ENCODE assay signal across 8 mouse cellular contexts in the genomic region with DNA sequence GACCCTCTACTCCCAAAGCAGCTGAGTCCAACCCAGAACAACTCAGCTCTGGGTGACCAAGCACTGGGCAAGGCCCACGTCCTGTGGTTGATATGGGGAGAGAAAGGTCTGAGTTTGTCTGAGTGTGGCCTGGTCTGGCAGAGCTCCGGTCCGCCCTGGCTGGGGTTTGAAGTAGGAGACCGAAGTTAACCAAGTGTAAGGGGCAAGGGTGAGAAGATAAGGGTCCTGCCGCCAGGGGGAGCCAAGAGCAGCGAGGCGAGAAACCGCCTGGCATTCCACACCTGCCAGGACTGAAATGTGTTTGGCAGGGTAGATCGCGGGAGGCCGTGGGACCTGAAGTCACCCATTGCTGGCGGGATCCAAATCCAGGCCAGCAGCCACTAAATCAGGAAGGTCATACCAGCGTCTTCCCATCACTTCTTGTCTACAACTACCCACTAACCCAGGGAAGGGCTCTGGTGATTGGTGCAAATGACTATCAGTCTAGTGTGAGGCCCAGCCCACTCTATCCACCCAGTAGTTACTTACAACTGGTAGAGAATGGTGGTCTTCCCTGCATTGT. TPM values are rescaled to one million over a fixed set of nuclear protein-coding genes. Genes with fewer than 3 reads are reported as not detected.
DNase-seq lines count a peak whose midpoint lies in the region; ATAC-seq and TF ChIP-seq lines count a peak whose summit lies in the region.

No protein-coding gene starts in this region.

- peak; percentile 68 for ATAC-seq in lung, postnatal 0 days

- TF ChIP-seq EP300 in heart, adult 2 months (IDR thresholded peaks at IDR 0.05; ENCODE audit: insufficient read depth, low read depth, low read length): peak; percentile 81; the same call in 1 of the 2 replicates
- no peak for TF ChIP-seq EP300 in lung, postnatal 0 days (IDR thresholded peaks at IDR 0.05)

- 12% methylated on average over 13 of the region's 13 CpGs for WGBS in heart, adult 2 months
- WGBS in kidney, adult 2 months: 5% methylated on average over 13 of the region's 13 CpGs
- WGBS in lung, postnatal 0 days: 7% methylated on average over 13 of the region's 13 CpGs

- H3K4me3 ChIP-seq in C2C12 (ENCODE audit: insufficient read depth, poor library complexity, severe bottlenecking): no peak overlapping the region
- peak overlapping the region; percentile 49 for H3K4me3 ChIP-seq in heart, adult 2 months
- H3K4me3 ChIP-seq in kidney, adult 2 months (ENCODE audit: insufficient read depth, low read depth, low read length): peak overlapping the region; percentile 45
- H3K4me3 ChIP-seq in lung, postnatal 0 days (ENCODE audit: low read depth, low read length): peak overlapping the region; percentile 41

- H3K27ac ChIP-seq in heart, adult 2 months: peak overlapping the region; percentile 31
- H3K27ac ChIP-seq in kidney, adult 2 months (ENCODE audit: insufficient read depth, low read depth, low read length): no peak overlapping the region
- no peak overlapping the region for H3K27ac ChIP-seq in lung, postnatal 0 days (ENCODE audit: low read length)

- no peaks in the 10 kb centered on the region for H3K36me3 ChIP-seq in C2C12 (ENCODE audit: control insufficient read depth, insufficient read depth)
- H3K36me3 ChIP-seq in heart, adult 2 months (ENCODE audit: control insufficient read depth, insufficient read depth, low read length): no peaks in the 10 kb centered on the region
- H3K36me3 ChIP-seq in kidney, adult 2 months (ENCODE audit: control insufficient read depth, insufficient read depth, low read length): no peaks in the 10 kb centered on the region
- H3K36me3 ChIP-seq in lung, postnatal 0 days (ENCODE audit: insufficient read depth, low read length): no peaks in the 10 kb centered on the region

- H3K4me2 ChIP-seq in lung, postnatal 0 days (replicated peaks; ENCODE audit: low read depth, low read length): peak overlapping the region; percentile 78

- H3K9ac ChIP-seq in heart, adult 2 months (ENCODE audit: low read depth, low read length): peak overlapping the region; percentile 48
- peak overlapping the region; percentile 43; the same call in 1 of the 2 replicates for H3K9ac ChIP-seq in lung, postnatal 0 days (replicated peaks; ENCODE audit: low read depth)

- peak; percentile 83 to 94 for DNase-seq in adrenal gland, adult (ENCODE audit: inconsistent age in 2 of 2, low spot score in 1 of 2)
- DNase-seq in embryo, embryonic 11 days: peak; percentile 79
- peak; percentile 87 to 88 for DNase-seq in heart, adult 2 months
- DNase-seq in kidney, adult 2 months: peak; percentile 87
- DNase-seq in lung, postnatal 0 days (ENCODE audit: low spot score): peak; percentile 86
- peak; percentile 72 for DNase-seq in ovary, postnatal 14 days (ENCODE audit: low spot score)
- peak; percentile 86 for DNase-seq in urinary bladder, postnatal 14 days (ENCODE audit: low spot score)

- H3K79me3 ChIP-seq in C2C12 (ENCODE audit: low read depth): no peaks in the 10 kb centered on the region

- intact Hi-C loops in heart, adult 2 months (cut with DNase I): no loop called here

- H3K4me1 ChIP-seq in heart, adult 2 months (ENCODE audit: control insufficient read depth, insufficient read depth, low read length): peaks cover 4% of the 10 kb centered on the region
- no peaks in the 10 kb centered on the region for H3K4me1 ChIP-seq in kidney, adult 2 months (ENCODE audit: control insufficient read depth, insufficient read depth, low read length)
- H3K4me1 ChIP-seq in lung, postnatal 0 days (ENCODE audit: insufficient read depth, low read depth, low read length): peaks cover 12% of the 10 kb centered on the region

- no peaks in the 10 kb centered on the region for H3K79me2 ChIP-seq in C2C12 (ENCODE audit: control insufficient read depth, insufficient read depth)
- no peaks in the 10 kb centered on the region for H3K79me2 ChIP-seq in heart, adult 2 months (replicated peaks; ENCODE audit: control insufficient read depth, insufficient read depth, low read length)

- no peaks in the 10 kb centered on the region for H3K27me3 ChIP-seq in C2C12 (ENCODE audit: control insufficient read depth, insufficient read depth, insufficient read length)
- H3K27me3 ChIP-seq in heart, adult 2 months (ENCODE audit: control insufficient read depth, insufficient read depth, low read length): no peaks in the 10 kb centered on the region
- no peaks in the 10 kb centered on the region for H3K27me3 ChIP-seq in kidney, adult 2 months (replicated peaks; ENCODE audit: control insufficient read depth, insufficient read depth, low read length)
- no peaks in the 10 kb centered on the region for H3K27me3 ChIP-seq in lung, postnatal 0 days (replicated peaks; ENCODE audit: insufficient read depth, low read length)

- peak; percentile 65 for TF ChIP-seq CTCF in C2C12 (IDR thresholded peaks at IDR 0.05; ENCODE audit: control insufficient read depth, insufficient read depth, insufficient read length)
- TF ChIP-seq CTCF in heart, adult 2 months (IDR thresholded peaks at IDR 0.05): peak; percentile 95; the same call in 1 of the 2 replicates
- peak; percentile 82 for TF ChIP-seq CTCF in kidney, adult 2 months (conservative IDR thresholded peaks at IDR 0.05; ENCODE audit: insufficient read depth, insufficient read length, low read depth, low read length)
- peak; percentile 84 for TF ChIP-seq CTCF in lung, postnatal 0 days (IDR thresholded peaks at IDR 0.05)

- no peak for TF ChIP-seq POLR2A in heart, adult 2 months (IDR thresholded peaks at IDR 0.05; ENCODE audit: insufficient read depth, low read depth, low read length)
- TF ChIP-seq POLR2A in kidney, adult 2 months (IDR thresholded peaks at IDR 0.05; ENCODE audit: low read depth, low read length): no peak

- H3K9me3 ChIP-seq in lung, postnatal 0 days (ENCODE audit: low read length): no peaks in the 10 kb centered on the region

- no peak overlapping the region for H3ac ChIP-seq in C2C12 (ENCODE audit: control insufficient read depth, insufficient read length, low read depth)

TF ChIP-seq in C2C12, 6 proteins besides CTCF, POLR2A, EP300 and RAD21:
- TF ChIP-seq MYOG (IDR thresholded peaks at IDR 0.05; ENCODE audit: control insufficient read depth, extremely low read depth, insufficient read length) (no peak), MYOD1 (IDR thresholded peaks at IDR 0.05; ENCODE audit: control insufficient read depth, insufficient read length, low read depth) (no peak), CEBPB (IDR thresholded peaks at IDR 0.05; ENCODE audit: low read depth) (no peak), FOSL1 (IDR thresholded peaks at IDR 0.05; ENCODE audit: insufficient read depth, low read length, poor library complexity, severe bottlenecking) (no peak), USF1 (IDR thresholded peaks at IDR 0.05; ENCODE audit: low read depth) (no peak), MAX (IDR thresholded peaks at IDR 0.05) (no peak)

RNA-seq across cellular contexts. Expression of a gene that starts 1.4 kb away (rescaled TPM):
- 0.54 TPM for polyA plus RNA-seq in C2C12 (2012; fragmentation: generic; extraction: Trizol)
- under 1 TPM; 0.66 to 0.70 TPM for total RNA-seq in heart, adult 2 months (2021)
- polyA plus RNA-seq in heart, adult 2 months (2012; rRNA removed): 2.4 and 2.8 TPM in 2 replicates
- 0.75 and 2.8 TPM in 2 replicates for polyA plus RNA-seq in kidney, adult 2 months (2012; rRNA removed)
- polyA plus RNA-seq in lung, postnatal 0 days (2015; fragmentation: Nextera tagmentation; extraction: Ambion mirVana): 4.6 and 6.5 TPM in 2 replicates

RNA-seq across cellular contexts. Expression of a gene that starts 8.4 kb away (rescaled TPM):
- polyA plus RNA-seq in C2C12 (2012; fragmentation: generic; extraction: Trizol): 0.25 TPM
- total RNA-seq in heart, adult 2 months (2021): 1 to 10 TPM; 4.5 to 5.5 TPM
- 6.6 and 8.5 TPM in 2 replicates for polyA plus RNA-seq in heart, adult 2 months (2012; rRNA removed)
- polyA plus RNA-seq in kidney, adult 2 months (2012; rRNA removed): 1.0 TPM in 2 replicates
- polyA plus RNA-seq in lung, postnatal 0 days (2015; fragmentation: Nextera tagmentation; extraction: Ambion mirVana): 1.7 TPM in 2 replicates

RNA-seq across cellular contexts. Expression of a gene that starts 28.2 kb away (rescaled TPM):
- 6.1 TPM for polyA plus RNA-seq in C2C12 (2012; fragmentation: generic; extraction: Trizol)
- 1 to 10 TPM; 5.9 to 6.1 TPM for total RNA-seq in heart, adult 2 months (2021)
- 10.0 and 10.5 TPM in 2 replicates for polyA plus RNA-seq in heart, adult 2 months (2012; rRNA removed)
- polyA plus RNA-seq in kidney, adult 2 months (2012; rRNA removed): 6.1 and 7.6 TPM in 2 replicates
- polyA plus RNA-seq in lung, postnatal 0 days (2015; fragmentation: Nextera tagmentation; extraction: Ambion mirVana): 3.5 and 4.0 TPM in 2 replicates

RNA-seq across cellular contexts. Expression of a gene that starts 31.9 kb away (rescaled TPM):
- 3,682 TPM for polyA plus RNA-seq in C2C12 (2012; fragmentation: generic; extraction: Trizol)
- 100 to 1,000 TPM; 505 to 604 TPM for total RNA-seq in heart, adult 2 months (2021)
- polyA plus RNA-seq in heart, adult 2 months (2012; rRNA removed): 348 and 422 TPM in 2 replicates
- polyA plus RNA-seq in kidney, adult 2 months (2012; rRNA removed): 503 and 653 TPM in 2 replicates
- 750 and 817 TPM in 2 replicates for polyA plus RNA-seq in lung, postnatal 0 days (2015; fragmentation: Nextera tagmentation; extraction: Ambion mirVana)

RNA-seq across cellular contexts. Expression of a gene that starts 58.6 kb away (rescaled TPM):
- polyA plus RNA-seq in C2C12 (2012; fragmentation: generic; extraction: Trizol): 34.6 TPM
- under 1 TPM; 0.10 to 0.20 TPM for total RNA-seq in heart, adult 2 months (2021)
- polyA plus RNA-seq in heart, adult 2 months (2012; rRNA removed): 0.09 and 0.35 TPM in 2 replicates
- polyA plus RNA-seq in kidney, adult 2 months (2012; rRNA removed): 0.05 and 0.42 TPM in 2 replicates
- polyA plus RNA-seq in lung, postnatal 0 days (2015; fragmentation: Nextera tagmentation; extraction: Ambion mirVana): 0.10 and 0.11 TPM in 2 replicates
